Mouse (Mus musculus): ENCODE measurements around the gene Col19a1.

DNA sequence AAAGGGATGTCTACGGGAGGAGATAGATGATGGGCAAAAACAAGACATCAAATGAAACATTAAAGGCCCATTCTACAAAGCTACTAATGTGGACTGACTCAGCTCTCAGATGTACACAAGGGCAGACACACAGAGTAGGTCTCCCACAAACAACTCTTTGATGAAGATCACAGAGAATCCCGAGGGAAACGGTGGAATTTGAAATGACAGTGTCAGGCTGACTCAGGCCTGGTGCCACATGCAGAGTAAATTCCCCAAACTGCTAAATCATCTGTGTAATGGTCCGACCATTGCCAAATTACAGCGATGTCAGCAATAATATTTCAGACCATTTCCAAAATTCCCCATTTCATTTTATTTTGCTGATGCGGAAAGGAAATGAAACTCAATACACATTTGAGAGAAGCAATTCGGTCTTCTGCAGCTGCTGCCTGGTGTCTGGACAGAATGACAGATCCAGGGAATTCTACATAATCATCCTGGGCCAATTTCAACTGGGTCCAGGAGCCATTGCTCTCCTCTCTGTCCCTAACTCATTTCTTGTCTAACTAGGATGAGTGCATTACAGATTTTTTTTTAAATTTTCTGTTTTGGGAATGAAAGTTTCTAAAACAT is 116.1 kb downstream of the Col19a1 start:
- TF ChIP-seq ZC3H11A (IDR thresholded peaks at IDR 0.05; ENCODE audit: borderline replicate concordance, low read depth, low read length) (no peak), HCFC1 (IDR thresholded peaks at IDR 0.05; ENCODE audit: borderline replicate concordance, insufficient read depth, low read length) (no peak)

Data from ES-E14 (cell line).